Mouse (Mus musculus) limb, embryonic 11.5 days (tissue): ENCODE results near the gene Hsd17b12. TPM values are rescaled to one million over a fixed set of nuclear protein-coding genes. Genes with fewer than 3 reads are reported as not detected.

Experiments used
- ATAC-seq: fragments of 200-750 bp; cut with Nextera tagmentation; 2 replicates; pipeline ENCODE4 v1.8.0; 2017; ENCODE audit warnings: low read depth; ENCODE audit not compliant: insufficient number of reproducible peaks, low FRiP score, low TSS enrichment
- DNase-seq: peaks from one replicate; pipeline ENCODE4 v3.0.0-alpha.2; 2015; ENCODE audit warnings: low spot score
- H3K27ac ChIP-seq: fragments of 300-500 bp; sonication (generic); replicated peaks from 2 replicates; pipeline ENCODE4 v1.5.1; 2014; ENCODE audit warnings: low read depth, mild to moderate bottlenecking, low read length
- H3K27me3 ChIP-seq: fragments of 300-500 bp; sonication (generic); 2 replicates; pipeline ENCODE4 v1.6.1; 2014; ENCODE audit warnings: mild to moderate bottlenecking, low read length, mixed read lengths; ENCODE audit not compliant: control insufficient read depth, insufficient read depth
- H3K36me3 ChIP-seq: fragments of 300-500 bp; sonication (generic); 2 replicates; pipeline ENCODE4 v1.6.1; 2014; ENCODE audit warnings: mild to moderate bottlenecking, low read length, moderate library complexity, mixed read lengths; ENCODE audit not compliant: control insufficient read depth, insufficient read depth
- H3K4me1 ChIP-seq: fragments of 300-500 bp; sonication (generic); 2 replicates; pipeline ENCODE4 v1.6.1; 2014; ENCODE audit warnings: low read length, mixed read lengths; ENCODE audit not compliant: control insufficient read depth, insufficient read depth
- H3K4me2 ChIP-seq: fragments of 300-500 bp; sonication (generic); 2 replicates; pipeline ENCODE4 v1.6.1; 2014; ENCODE audit warnings: low read depth, mild to moderate bottlenecking, moderate library complexity; ENCODE audit not compliant: severe bottlenecking
- H3K4me3 ChIP-seq: fragments of 300-500 bp; sonication (generic); 2 replicates; pipeline ENCODE4 v1.5.1; 2014; ENCODE audit warnings: low read depth, low read length
- H3K9ac ChIP-seq: fragments of 300-500 bp; sonication (generic); 2 replicates; pipeline ENCODE4 v1.6.1; 2014; ENCODE audit warnings: mild to moderate bottlenecking, low read length
- H3K9me3 ChIP-seq: fragments of 300-500 bp; sonication (generic); 2 replicates; pipeline ENCODE4 v1.6.1; 2016; ENCODE audit warnings: low read length; ENCODE audit not compliant: control insufficient read depth
- WGBS: fragments of 180-500 bp; shearing (Covaris S2); extraction: QIAGEN DNeasy Blood & Tissue Kit; methylation state at CpG from one replicate; pipeline ENCODE4 v1.1.7; 2014; 5-methylcytosine and 5-hydroxymethylcytosine counted together
- microRNA-seq: library from miRNA; unstranded; fragments of <30 nt; microRNA quantifications from one replicate; pipeline ENCODE4, GENCODE M21; 2016
- polyA plus RNA-seq: library from polyadenylated mRNA; unstranded; fragments of >200 nt; fragmentation: Nextera tagmentation; extraction: Ambion mirVana; gene quantifications from 2 replicates; pipeline ENCODE4 v1.2.1, GENCODE M21; 2014

The Hsd17b12 gene
- polyA plus RNA-seq, 1 experiment from 2014 or later, result 114 TPM

DNA sequence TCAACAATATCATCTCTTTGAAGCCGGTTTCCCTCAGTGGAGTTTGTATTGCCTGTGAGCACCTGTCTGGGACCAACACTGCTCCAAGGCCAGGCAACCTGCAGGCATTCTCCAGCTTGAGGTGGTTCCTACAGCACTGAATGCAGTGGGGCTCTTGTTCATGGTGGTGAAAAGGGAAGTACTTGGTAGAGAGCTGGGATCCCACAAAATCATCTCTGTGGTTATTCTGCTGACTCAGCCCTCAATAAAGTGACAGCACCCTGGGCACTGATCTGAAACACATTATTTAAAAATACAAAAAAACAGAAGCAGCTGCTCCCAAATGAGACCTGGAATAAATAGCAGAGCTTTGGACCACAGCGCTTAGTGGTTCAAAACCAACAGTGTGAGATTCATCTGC, 169.3 kb downstream of the Hsd17b12 start:
- Histone ChIP-seq H3K4me1 (no peaks in the 10 kb centered on the region), H3K4me2 (no peak overlapping the region), H3K36me3 (peaks cover 5% of the 10 kb centered on the region; the same call in 1 of the 2 replicates), H3K9me3 (no peaks in the 10 kb centered on the region), H3K4me3 (no peak overlapping the region), H3K9ac (no peak overlapping the region), H3K27ac (no peak overlapping the region), H3K27me3 (no peaks in the 10 kb centered on the region)
- DNase-seq (no peak), ATAC-seq (no peak)
- WGBS, result 90% methylated on average over 2 of the region's 2 CpGs

Small RNAs within 50 kb of the gene (microRNA-seq; reads per million reads assigned to microRNA genes)
- not detected for gene Gm23630

Other genes with a start within 250 kb of the Hsd17b12 start
- 0.67 and 1.1 TPM in 2 replicates for gene Gm13889, start 200.8 kb downstream of the Hsd17b12 start, polyA plus RNA-seq
- not detected in 2 replicates for gene Gm27027, start 161.6 kb downstream of the Hsd17b12 start, polyA plus RNA-seq
- gene Alkbh3, start 147.2 kb downstream of the Hsd17b12 start, polyA plus RNA-seq, result 58.2 and 63.1 TPM in 2 replicates
- 13.2 and 13.3 TPM in 2 replicates for gene Ttc17, start 248.7 kb upstream of the Hsd17b12 start, polyA plus RNA-seq